Mouse (Mus musculus): ENCODE measurements around the gene Olfr58. TPM values are rescaled to one million over a fixed set of nuclear protein-coding genes. Genes with fewer than 3 reads are reported as not detected.
"Not testable (repeated sequence)": the region's sequence is repeated elsewhere in the genome, so short reads cannot be mapped to it uniquely, and the experiment has no call there.

Olfr58 gene
- not detected for total RNA-seq (2021)
- long read RNA-seq, experiment 1: 0 reads
- long read RNA-seq, experiment 2: 0 reads

GRCm38 (mm10) chr9:19779983-19780382, at the start of gene Olfr58:
TSS of gene Olfr58 (plus strand) at chr9:19780283.
- DNase-seq: no peak

- DNase-seq: no peak
These were observed 10.9 kb upstream of the Olfr58 start for GRCm38 (mm10) chr9:19769136-19769535.

GRCm38 (mm10) chr9:19769701-19770100, 10.4 kb upstream of the Olfr58 start:
- DNase-seq: no peak

- no peak for DNase-seq
These were observed 22.9 kb downstream of the Olfr58 start for GRCm38 (mm10) chr9:19803000-19803399.

- not testable (repeated sequence) for DNase-seq
These were observed 24.5 kb downstream of the Olfr58 start, which contains the start of gene Olfr859 for GRCm38 (mm10) chr9:19804606-19805005. TSS of gene Olfr859 (plus strand) at chr9:19804906.

Other genes starting within 250 kb of the Olfr58 start
- not detected for gene Olfr853, start 239.2 kb upstream of the Olfr58 start, total RNA-seq (2021)
- not detected for gene Olfr854, start 212.9 kb upstream of the Olfr58 start, total RNA-seq (2021)
- not detected for gene Olfr855, start 197.7 kb upstream of the Olfr58 start, total RNA-seq (2021)
- 10 to 100 TPM; 19.8 to 22.2 TPM for gene Zfp317, start 158.2 kb upstream of the Olfr58 start, total RNA-seq (2021)
- not detected for gene Olfr857, start 70.8 kb upstream of the Olfr58 start, total RNA-seq (2021)
- gene Olfr859, start 24.6 kb downstream of the Olfr58 start, total RNA-seq (2021): not detected
- gene Olfr860, start 69.5 kb downstream of the Olfr58 start, total RNA-seq (2021): not detected
- gene Olfr862, start 107.7 kb downstream of the Olfr58 start, total RNA-seq (2021): not detected
- not detected for gene Olfr77, start 136.6 kb downstream of the Olfr58 start, total RNA-seq (2021)
- gene Olfr866, start 247.8 kb downstream of the Olfr58 start, total RNA-seq (2021): not detected

Measured in adrenal gland, postnatal 36 days (tissue).